ENCODE assay signal across 8 mouse cellular contexts in genomic region chr1:171247916-171248315, GRCm38 (mm10). TPM values are rescaled to one million over a fixed set of nuclear protein-coding genes. Genes with fewer than 3 reads are reported as not detected.
DNase-seq lines count a peak whose midpoint lies in the region; ATAC-seq lines count a peak whose summit lies in the region.

No protein-coding gene starts in this region.

- H3K4me3 ChIP-seq in embryonic facial prominence, embryonic 11.5 days (ENCODE audit: low read depth, low read length) = no peak overlapping the region
- H3K4me3 ChIP-seq in hindbrain, embryonic 12.5 days = 0 out of 2 replicates have a peak overlapping the region, but pooled peaks have one; percentile 79
- H3K4me3 ChIP-seq in midbrain, embryonic 12.5 days = peak overlapping the region; percentile 83; the same call in 1 of the 2 replicates

- no peaks in the 10 kb centered on the region; the same call in 1 of the 2 replicates for H3K36me3 ChIP-seq in embryonic facial prominence, embryonic 11.5 days (replicated peaks; ENCODE audit: control insufficient read depth, insufficient read depth, low read depth, low read length)
- H3K36me3 ChIP-seq in hindbrain, embryonic 12.5 days = peaks cover 17% of the 10 kb centered on the region
- peaks cover 14% of the 10 kb centered on the region for H3K36me3 ChIP-seq in midbrain, embryonic 12.5 days

- ATAC-seq in embryonic facial prominence, embryonic 11.5 days (replicated peaks; ENCODE audit: insufficient number of reproducible peaks, low FRiP score, low TSS enrichment, low read depth) = no peak
- no peak for ATAC-seq in hindbrain, embryonic 12.5 days (ENCODE audit: low FRiP score)
- no peak for ATAC-seq in midbrain, embryonic 12.5 days (ENCODE audit: low FRiP score, low read depth)

- no peaks in the 10 kb centered on the region for H3K9me3 ChIP-seq in embryonic facial prominence, embryonic 11.5 days (replicated peaks; ENCODE audit: control insufficient read depth, low read length)
- no peaks in the 10 kb centered on the region for H3K9me3 ChIP-seq in hindbrain, embryonic 12.5 days (replicated peaks)
- no peaks in the 10 kb centered on the region for H3K9me3 ChIP-seq in midbrain, embryonic 12.5 days

- DNase-seq in heart, adult 11 months = peak; percentile 95
- DNase-seq in heart, postnatal 36 days = no peak
- no peak for DNase-seq in embryonic facial prominence, embryonic 11.5 days (ENCODE audit: low spot score)
- no peak for DNase-seq in spleen, postnatal 4 days (ENCODE audit: low spot score in 2 of 2)
- DNase-seq in gastrocnemius, postnatal 25 days = no peak
- DNase-seq in urinary bladder, adult 2 months (ENCODE audit: low spot score) = no peak

- intact Hi-C loops in heart, postnatal 36 days (cut with DNase I) = loop anchor here (2.0 to 5.0 kb wide), 3 partner anchors 23 to 84 kb away; partner anchors contain the start of genes B4galt3 and Tomm40l

- peak overlapping the region; percentile 66; the same call in 1 of the 2 replicates for H3K27ac ChIP-seq in embryonic facial prominence, embryonic 11.5 days (replicated peaks; ENCODE audit: low read depth, low read length)
- H3K27ac ChIP-seq in hindbrain, embryonic 12.5 days = peak overlapping the region; percentile 83
- peak overlapping the region; percentile 62 for H3K27ac ChIP-seq in midbrain, embryonic 12.5 days (replicated peaks)

- H3K4me1 ChIP-seq in embryonic facial prominence, embryonic 11.5 days (ENCODE audit: control insufficient read depth, insufficient read depth, low read length) = peaks cover 12% of the 10 kb centered on the region
- H3K4me1 ChIP-seq in hindbrain, embryonic 12.5 days = peaks cover 55% of the 10 kb centered on the region
- H3K4me1 ChIP-seq in midbrain, embryonic 12.5 days = peaks cover 55% of the 10 kb centered on the region

- H3K27me3 ChIP-seq in embryonic facial prominence, embryonic 11.5 days (ENCODE audit: control insufficient read depth, insufficient read depth, low read length) = no peaks in the 10 kb centered on the region
- H3K27me3 ChIP-seq in hindbrain, embryonic 12.5 days = no peaks in the 10 kb centered on the region
- H3K27me3 ChIP-seq in midbrain, embryonic 12.5 days = peaks cover 8% of the 10 kb centered on the region; the same call in 1 of the 2 replicates

- peak overlapping the region; percentile 11; the same call in 1 of the 2 replicates for H3K9ac ChIP-seq in embryonic facial prominence, embryonic 11.5 days (replicated peaks; ENCODE audit: low read length)
- no peak overlapping the region for H3K9ac ChIP-seq in hindbrain, embryonic 12.5 days
- H3K9ac ChIP-seq in midbrain, embryonic 12.5 days (replicated peaks) = 0 out of 2 replicates have a peak overlapping the region, but pooled peaks have one; percentile 38

- H3K4me2 ChIP-seq in embryonic facial prominence, embryonic 11.5 days (ENCODE audit: low read depth, low read length) = no peak overlapping the region
- peak overlapping the region; percentile 87 for H3K4me2 ChIP-seq in hindbrain, embryonic 12.5 days (replicated peaks)
- peak overlapping the region; percentile 83 for H3K4me2 ChIP-seq in midbrain, embryonic 12.5 days (replicated peaks)

- WGBS in embryonic facial prominence, embryonic 11.5 days = 34% methylated on average over 4 of the region's 4 CpGs
- 21% methylated on average over 4 of the region's 4 CpGs for WGBS in hindbrain, embryonic 12.5 days
- 22% methylated on average over 4 of the region's 4 CpGs for WGBS in midbrain, embryonic 12.5 days

RNA-seq across cellular contexts. Expression of gene Adamts4, which starts 2.3 kb away (rescaled TPM):
- under 1 TPM; 0.50 to 0.92 TPM for total RNA-seq in heart, postnatal 36 days (2021)
- 5.1 and 6.1 TPM in 2 replicates for polyA plus RNA-seq in embryonic facial prominence, embryonic 11.5 days (2014; fragmentation: Nextera tagmentation; extraction: Ambion mirVana)
- 8.5 and 10.6 TPM in 2 replicates for polyA plus RNA-seq in hindbrain, embryonic 12.5 days (2016; fragmentation: Nextera tagmentation; extraction: Ambion mirVana)
- 8.2 and 9.2 TPM in 2 replicates for polyA plus RNA-seq in midbrain, embryonic 12.5 days (2016; fragmentation: Nextera tagmentation; extraction: Ambion mirVana)
- 1 to 10 TPM in 1 of 2 experiments, under 1 TPM in 1; 0.43 to 1.4 TPM for total RNA-seq in gastrocnemius, postnatal 25 days (2021)
- polyA plus RNA-seq in urinary bladder, adult 2 months (2012; rRNA removed) = 0.43 and 0.46 TPM in 2 replicates

RNA-seq across cellular contexts. Expression of gene Ndufs2, which starts 3.3 kb away (rescaled TPM):
- total RNA-seq in heart, postnatal 36 days (2021) = 1,000 to 10,000 TPM; 1,421 to 1,530 TPM
- polyA plus RNA-seq in embryonic facial prominence, embryonic 11.5 days (2014; fragmentation: Nextera tagmentation; extraction: Ambion mirVana) = 266 and 272 TPM in 2 replicates
- 209 and 227 TPM in 2 replicates for polyA plus RNA-seq in hindbrain, embryonic 12.5 days (2016; fragmentation: Nextera tagmentation; extraction: Ambion mirVana)
- polyA plus RNA-seq in midbrain, embryonic 12.5 days (2016; fragmentation: Nextera tagmentation; extraction: Ambion mirVana) = 224 and 226 TPM in 2 replicates
- total RNA-seq in gastrocnemius, postnatal 25 days (2021) = 1,000 to 10,000 TPM in 1 of 2 experiments, 100 to 1,000 TPM in 1; 872 to 1,009 TPM
- 110 and 141 TPM in 2 replicates for polyA plus RNA-seq in urinary bladder, adult 2 months (2012; rRNA removed)

RNA-seq across cellular contexts. Expression of gene Fcer1g, which starts 13.8 kb away (rescaled TPM):
- total RNA-seq in heart, postnatal 36 days (2021) = 10 to 100 TPM; 13.3 to 16.3 TPM
- polyA plus RNA-seq in embryonic facial prominence, embryonic 11.5 days (2014; fragmentation: Nextera tagmentation; extraction: Ambion mirVana) = 19.9 and 22.0 TPM in 2 replicates
- 22.1 and 24.1 TPM in 2 replicates for polyA plus RNA-seq in hindbrain, embryonic 12.5 days (2016; fragmentation: Nextera tagmentation; extraction: Ambion mirVana)
- polyA plus RNA-seq in midbrain, embryonic 12.5 days (2016; fragmentation: Nextera tagmentation; extraction: Ambion mirVana) = 22.3 and 28.4 TPM in 2 replicates
- total RNA-seq in gastrocnemius, postnatal 25 days (2021) = 1 to 10 TPM; 3.2 to 3.9 TPM
- 64.8 and 72.7 TPM in 2 replicates for polyA plus RNA-seq in urinary bladder, adult 2 months (2012; rRNA removed)

RNA-seq across cellular contexts. Expression of gene B4galt3, which starts 22.2 kb away (rescaled TPM):
- total RNA-seq in heart, postnatal 36 days (2021) = 10 to 100 TPM; 14.5 to 19.7 TPM
- 56.8 and 60.5 TPM in 2 replicates for polyA plus RNA-seq in embryonic facial prominence, embryonic 11.5 days (2014; fragmentation: Nextera tagmentation; extraction: Ambion mirVana)
- polyA plus RNA-seq in hindbrain, embryonic 12.5 days (2016; fragmentation: Nextera tagmentation; extraction: Ambion mirVana) = 83.6 and 85.6 TPM in 2 replicates
- 72.1 and 80.6 TPM in 2 replicates for polyA plus RNA-seq in midbrain, embryonic 12.5 days (2016; fragmentation: Nextera tagmentation; extraction: Ambion mirVana)
- 1 to 10 TPM; 8.6 to 9.8 TPM for total RNA-seq in gastrocnemius, postnatal 25 days (2021)
- 71.4 and 74.6 TPM in 2 replicates for polyA plus RNA-seq in urinary bladder, adult 2 months (2012; rRNA removed)

RNA-seq across cellular contexts. Expression of gene Apoa2, which starts 23.1 kb away (rescaled TPM):
- total RNA-seq in heart, postnatal 36 days (2021) = 1 to 10 TPM in 1 of 2 experiments, under 1 TPM in 1; 0.75 to 2.0 TPM
- 3.5 and 3.7 TPM in 2 replicates for polyA plus RNA-seq in embryonic facial prominence, embryonic 11.5 days (2014; fragmentation: Nextera tagmentation; extraction: Ambion mirVana)
- 2.7 and 4.2 TPM in 2 replicates for polyA plus RNA-seq in hindbrain, embryonic 12.5 days (2016; fragmentation: Nextera tagmentation; extraction: Ambion mirVana)
- 2.9 and 6.6 TPM in 2 replicates for polyA plus RNA-seq in midbrain, embryonic 12.5 days (2016; fragmentation: Nextera tagmentation; extraction: Ambion mirVana)
- total RNA-seq in gastrocnemius, postnatal 25 days (2021) = not detected
- polyA plus RNA-seq in urinary bladder, adult 2 months (2012; rRNA removed) = 1.0 and 1.8 TPM in 2 replicates
